Mouse (Mus musculus): ENCODE measurements around the gene E2f4. TPM values are rescaled to one million over a fixed set of nuclear protein-coding genes. Genes with fewer than 3 reads are reported as not detected.

E2f4 gene
- 117 and 124 TPM in 2 replicates for polyA plus RNA-seq (2016; fragmentation: Nextera tagmentation; extraction: Ambion mirVana)

DNA sequence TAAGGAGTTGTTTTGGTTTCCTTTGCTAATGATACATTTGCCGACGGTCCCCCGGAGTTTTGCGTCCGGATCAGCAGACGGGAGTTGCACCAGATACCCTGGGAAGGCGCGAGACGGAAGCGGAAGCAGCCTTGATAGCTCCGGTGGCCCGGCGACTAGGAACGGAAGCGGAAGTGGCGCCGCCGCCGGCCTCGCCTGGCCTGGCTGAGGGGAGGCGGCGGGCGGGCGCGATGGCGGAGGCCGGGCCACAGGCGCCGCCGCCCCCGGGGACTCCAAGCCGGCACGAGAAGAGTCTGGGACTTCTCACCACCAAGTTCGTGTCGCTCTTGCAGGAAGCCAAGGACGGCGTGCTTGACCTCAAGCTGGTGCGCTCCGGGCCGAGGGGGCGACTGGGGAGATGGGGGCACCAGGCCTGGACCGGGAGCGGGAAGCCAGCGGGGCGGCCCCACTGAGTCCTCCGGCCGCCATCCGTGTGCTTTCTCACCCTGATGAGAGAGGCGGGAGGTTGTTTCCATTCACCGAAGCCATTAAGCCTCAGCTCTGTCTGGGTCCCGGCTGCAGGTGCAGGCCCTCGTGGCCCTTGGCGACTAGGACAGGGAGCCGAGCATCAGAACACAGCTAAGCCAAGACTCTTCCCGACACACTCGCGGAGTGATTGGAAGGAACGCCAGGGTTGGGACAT lies at the start of gene E2f4:
E2f4 (plus strand) TSS at position 153 of the 682 bp plus-strand sequence.
- Histone ChIP-seq H3K36me3 (peaks cover 42% of the 10 kb centered on the region), H3K27ac (replicated peaks) (peak within 1 kb of the TSS; percentile 84), H3K9me3 (replicated peaks) (no peaks in the 10 kb centered on the region), H3K27me3 (ENCODE audit: low read depth, poor library complexity, severe bottlenecking) (peaks cover 10% of the 10 kb centered on the region; the same call in 1 of the 2 replicates), H3K4me1 (peaks cover 23% of the 10 kb centered on the region), H3K4me3 (peak within 1 kb of the TSS; percentile 90)
- peak; percentile 95 for DNase-seq (ENCODE audit: low spot score)
- WGBS, result under 1% methylated on average over 58 of the region's 58 CpGs

DNA sequence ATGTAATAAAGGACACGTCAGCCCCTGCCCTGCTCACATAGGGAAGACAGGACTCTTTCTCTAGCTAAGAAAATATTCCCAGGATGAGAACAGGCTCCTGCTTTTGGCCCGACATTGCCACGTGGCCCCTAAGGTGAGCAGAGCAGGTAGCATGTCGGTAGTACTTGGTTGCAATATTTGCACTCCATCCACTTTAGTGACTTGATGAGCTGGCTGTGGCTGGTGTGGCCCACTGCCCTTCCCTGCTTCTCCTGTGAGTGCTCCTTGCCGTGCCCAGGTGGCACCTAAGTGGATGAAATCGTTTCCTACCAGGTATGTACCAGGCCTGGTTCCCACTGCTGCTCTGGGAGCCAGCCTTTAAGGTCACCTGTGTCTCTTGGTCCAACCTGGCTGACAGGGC lies 45.5 kb upstream of the E2f4 start:
- Histone ChIP-seq H3K27me3 (ENCODE audit: low read depth, poor library complexity, severe bottlenecking) (peaks cover 25% of the 10 kb centered on the region), H3K4me3 (no peak overlapping the region), H3K36me3 (peaks cover 65% of the 10 kb centered on the region), H3K4me1 (peaks cover 22% of the 10 kb centered on the region), H3K9me3 (replicated peaks) (no peaks in the 10 kb centered on the region), H3K27ac (replicated peaks) (no peak overlapping the region)
- no peak for DNase-seq (ENCODE audit: low spot score)
- 89% methylated on average over 6 of the region's 6 CpGs for WGBS

DNA sequence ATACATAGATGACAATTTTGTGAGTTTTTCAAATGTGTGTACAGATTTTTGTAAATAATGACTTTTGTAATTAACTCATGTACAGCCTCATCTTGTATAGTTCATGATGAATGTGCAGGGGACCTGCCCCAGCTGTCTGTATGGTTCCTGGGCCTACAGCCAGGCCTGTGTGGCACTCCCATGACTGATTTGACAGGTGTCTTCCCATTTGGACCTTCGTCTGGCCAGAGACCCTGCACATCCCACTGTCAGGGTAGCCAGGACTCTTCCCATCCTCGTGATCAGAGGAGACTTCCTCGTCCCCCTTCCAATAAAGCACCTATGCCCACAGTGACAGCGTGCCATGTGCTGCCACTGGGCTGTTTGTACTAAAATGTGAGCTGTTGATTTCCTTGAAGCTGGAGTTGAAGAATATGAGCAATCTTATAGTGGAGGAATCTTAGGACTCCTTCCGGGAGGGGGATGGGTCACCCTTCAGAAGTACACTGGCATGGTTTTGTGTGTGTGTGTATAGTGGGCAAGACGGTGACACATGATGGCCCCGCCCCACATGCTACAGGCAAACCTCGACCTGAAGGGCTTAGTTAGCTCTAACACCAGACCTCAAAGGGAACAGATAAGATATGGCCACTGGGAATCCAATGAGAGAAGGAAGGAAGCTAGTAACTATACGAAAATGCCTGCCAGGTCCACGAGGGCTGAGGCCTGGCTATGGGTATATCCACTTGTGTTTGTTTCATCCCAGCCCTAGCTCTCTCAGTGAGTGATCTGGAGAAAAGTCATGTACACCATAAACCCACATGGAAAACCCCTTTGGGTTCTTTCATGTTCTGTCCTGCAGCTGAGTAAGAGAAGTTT lies 44.6 kb upstream of the E2f4 start:
- Histone ChIP-seq H3K4me1 (peaks cover 22% of the 10 kb centered on the region), H3K36me3 (peaks cover 55% of the 10 kb centered on the region), H3K9me3 (replicated peaks) (no peaks in the 10 kb centered on the region), H3K27ac (replicated peaks) (no peak overlapping the region), H3K4me3 (no peak overlapping the region), H3K27me3 (ENCODE audit: low read depth, poor library complexity, severe bottlenecking) (peaks cover 35% of the 10 kb centered on the region)
- 87% methylated on average over 10 of the region's 10 CpGs for WGBS
- DNase-seq (ENCODE audit: low spot score), result no peak

DNA sequence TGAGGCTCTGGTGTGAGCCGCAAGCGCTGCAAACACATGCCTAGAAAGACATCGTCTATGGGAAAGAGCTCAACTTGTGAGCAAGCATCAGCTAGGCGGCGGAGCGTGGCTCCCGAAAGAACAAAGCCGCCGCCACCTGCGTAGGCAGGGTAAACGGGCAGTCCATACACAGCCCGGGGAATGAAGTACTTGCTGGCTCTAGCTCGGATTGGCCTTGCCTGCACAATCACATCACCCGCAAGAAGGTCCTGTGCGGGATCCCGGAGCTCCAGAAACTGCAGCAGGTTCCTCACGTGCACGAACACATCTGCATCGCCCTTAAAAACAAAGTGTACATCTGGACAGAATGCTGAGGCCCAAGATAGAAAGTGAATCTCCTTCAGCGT lies 43.7 kb upstream of the E2f4 start:
- Histone ChIP-seq H3K36me3 (peaks cover 47% of the 10 kb centered on the region), H3K27ac (replicated peaks) (peak overlapping the region; percentile 83; the same call in 1 of the 2 replicates), H3K4me3 (peak overlapping the region; percentile 76), H3K27me3 (ENCODE audit: low read depth, poor library complexity, severe bottlenecking) (peaks cover 43% of the 10 kb centered on the region), H3K9me3 (replicated peaks) (no peaks in the 10 kb centered on the region), H3K4me1 (peaks cover 27% of the 10 kb centered on the region)
- WGBS, result 34% methylated on average over 20 of the region's 20 CpGs
- DNase-seq (ENCODE audit: low spot score), result no peak

DNA sequence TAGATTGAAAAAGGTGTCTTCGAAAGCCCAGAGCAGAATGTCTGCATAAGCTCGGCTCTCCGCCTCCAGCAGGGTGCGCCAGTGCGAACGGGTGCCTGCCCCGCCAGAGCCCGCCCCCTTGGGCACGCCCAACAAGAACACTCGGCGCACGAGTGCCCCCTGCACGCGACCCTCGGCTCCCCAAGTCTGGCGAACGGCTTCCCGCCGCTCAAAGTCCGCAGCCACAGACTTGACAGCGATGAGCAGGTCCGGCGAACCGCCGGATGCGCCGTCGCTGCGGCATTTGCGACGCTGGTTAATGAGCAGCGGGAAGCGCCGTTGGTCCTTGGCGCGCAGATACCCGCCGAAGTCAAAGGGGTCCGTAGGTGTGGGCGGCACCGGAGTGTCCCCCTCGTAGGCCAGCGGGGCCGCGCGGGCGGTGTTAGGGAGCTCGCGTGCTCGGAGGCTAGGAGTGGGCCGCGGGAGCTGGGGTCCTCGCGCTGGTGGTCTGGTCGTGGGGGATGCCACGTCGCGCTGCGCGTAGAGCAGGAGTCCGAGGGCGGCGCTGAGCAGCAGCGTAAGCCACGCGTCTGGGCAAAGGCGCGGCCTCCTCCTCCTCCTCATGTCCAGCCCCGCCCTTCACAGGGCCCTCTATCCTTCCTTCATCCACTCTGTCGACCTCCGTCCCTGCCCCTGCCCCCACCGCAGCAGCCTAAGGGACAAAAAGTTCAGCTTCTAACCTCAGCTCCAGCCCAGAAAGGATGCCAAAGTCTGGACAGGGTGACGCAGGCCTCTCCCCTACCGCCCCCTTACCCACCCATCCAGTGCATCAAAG lies 43.1 kb upstream of the E2f4 start:
- peak overlapping the region; percentile 76 for H3K4me3 ChIP-seq
- peak overlapping the region; percentile 83 for H3K27ac ChIP-seq (replicated peaks)
- peaks cover 41% of the 10 kb centered on the region for H3K36me3 ChIP-seq
- no peaks in the 10 kb centered on the region for H3K9me3 ChIP-seq (replicated peaks)
- peaks cover 33% of the 10 kb centered on the region for H3K4me1 ChIP-seq
- peak; percentile 90 for DNase-seq (ENCODE audit: low spot score)
- under 1% methylated on average over 74 of the region's 74 CpGs for WGBS
- peaks cover 49% of the 10 kb centered on the region for H3K27me3 ChIP-seq (ENCODE audit: low read depth, poor library complexity, severe bottlenecking)

DNA sequence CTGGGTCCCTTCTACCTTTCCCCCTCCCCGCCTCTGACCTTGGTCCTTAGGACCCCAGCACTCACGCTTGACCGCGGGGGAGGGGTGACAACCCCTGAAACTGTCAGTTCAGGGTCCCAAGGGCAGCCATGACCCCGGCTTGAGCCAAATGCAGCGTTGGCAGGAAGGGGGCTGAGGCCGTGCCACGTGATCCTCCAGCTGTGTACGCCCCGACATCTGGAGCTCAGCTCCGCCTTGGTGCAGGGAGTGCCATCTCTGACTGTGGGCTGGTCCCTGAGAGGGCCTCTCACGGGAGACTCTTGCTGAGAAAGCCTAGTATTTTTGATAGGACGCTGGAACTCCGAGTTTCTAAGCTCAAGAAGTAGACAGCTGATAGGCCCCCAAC lies 42.5 kb upstream of the E2f4 start, which contains the start of gene B3gnt9:
B3gnt9 (minus strand) TSS at position 188 of the 385 bp plus-strand sequence.
- H3K27ac ChIP-seq (replicated peaks), result peak within 1 kb of the TSS; percentile 83
- under 1% methylated on average over 14 of the region's 14 CpGs for WGBS
- H3K4me3 ChIP-seq, result peak within 1 kb of the TSS; percentile 76
- H3K9me3 ChIP-seq (replicated peaks), result no peaks in the 10 kb centered on the region
- peaks cover 35% of the 10 kb centered on the region for H3K36me3 ChIP-seq
- peak; percentile 59 for DNase-seq (ENCODE audit: low spot score)
- H3K27me3 ChIP-seq (ENCODE audit: low read depth, poor library complexity, severe bottlenecking), result peaks cover 55% of the 10 kb centered on the region
- peaks cover 39% of the 10 kb centered on the region for H3K4me1 ChIP-seq

DNA sequence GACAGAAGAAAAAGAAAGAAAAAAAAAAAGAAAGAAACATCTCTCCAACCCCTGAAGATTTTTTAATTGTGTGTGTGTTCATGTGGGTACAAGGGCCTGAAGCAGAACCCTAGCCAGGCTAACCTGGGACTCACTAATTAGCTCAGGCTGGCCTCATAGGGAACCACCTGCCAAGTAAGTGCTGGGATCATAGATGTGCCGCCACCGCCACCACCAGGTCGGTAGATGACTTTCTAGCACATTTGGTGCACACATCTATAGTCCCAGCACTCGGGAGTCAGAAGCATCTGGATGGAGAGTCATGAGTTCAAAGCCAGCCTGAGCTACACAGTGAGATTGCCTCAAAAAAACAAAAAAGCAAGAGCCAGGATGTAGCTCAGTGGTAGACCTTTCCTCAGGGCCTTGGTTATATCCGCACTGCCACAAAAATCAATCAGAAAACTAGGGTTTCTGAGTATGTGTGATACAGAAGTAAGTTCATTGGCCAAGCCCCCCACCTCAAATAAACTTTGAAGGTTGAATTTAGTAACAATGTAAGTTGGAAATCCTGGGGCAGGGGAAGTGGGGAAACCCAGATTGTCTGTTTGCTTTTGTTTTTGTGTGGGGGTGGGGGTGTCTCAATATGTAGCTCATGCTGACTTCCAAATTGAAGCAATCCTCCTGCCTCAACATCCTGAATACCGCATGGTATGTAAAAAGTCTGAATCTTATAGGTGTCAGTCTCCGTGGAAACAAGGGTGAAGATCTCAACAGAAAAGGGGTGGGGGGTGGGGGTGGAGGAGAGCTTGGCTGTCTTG lies 39.9 kb upstream of the E2f4 start:
- Histone ChIP-seq H3K4me1 (peaks cover 39% of the 10 kb centered on the region), H3K4me3 (no peak overlapping the region), H3K27ac (replicated peaks) (no peak overlapping the region), H3K36me3 (peaks cover 9% of the 10 kb centered on the region), H3K9me3 (replicated peaks) (no peaks in the 10 kb centered on the region), H3K27me3 (ENCODE audit: low read depth, poor library complexity, severe bottlenecking) (peaks cover 81% of the 10 kb centered on the region)
- 70% methylated on average over 7 of the region's 7 CpGs for WGBS
- DNase-seq (ENCODE audit: low spot score), result no peak

DNA sequence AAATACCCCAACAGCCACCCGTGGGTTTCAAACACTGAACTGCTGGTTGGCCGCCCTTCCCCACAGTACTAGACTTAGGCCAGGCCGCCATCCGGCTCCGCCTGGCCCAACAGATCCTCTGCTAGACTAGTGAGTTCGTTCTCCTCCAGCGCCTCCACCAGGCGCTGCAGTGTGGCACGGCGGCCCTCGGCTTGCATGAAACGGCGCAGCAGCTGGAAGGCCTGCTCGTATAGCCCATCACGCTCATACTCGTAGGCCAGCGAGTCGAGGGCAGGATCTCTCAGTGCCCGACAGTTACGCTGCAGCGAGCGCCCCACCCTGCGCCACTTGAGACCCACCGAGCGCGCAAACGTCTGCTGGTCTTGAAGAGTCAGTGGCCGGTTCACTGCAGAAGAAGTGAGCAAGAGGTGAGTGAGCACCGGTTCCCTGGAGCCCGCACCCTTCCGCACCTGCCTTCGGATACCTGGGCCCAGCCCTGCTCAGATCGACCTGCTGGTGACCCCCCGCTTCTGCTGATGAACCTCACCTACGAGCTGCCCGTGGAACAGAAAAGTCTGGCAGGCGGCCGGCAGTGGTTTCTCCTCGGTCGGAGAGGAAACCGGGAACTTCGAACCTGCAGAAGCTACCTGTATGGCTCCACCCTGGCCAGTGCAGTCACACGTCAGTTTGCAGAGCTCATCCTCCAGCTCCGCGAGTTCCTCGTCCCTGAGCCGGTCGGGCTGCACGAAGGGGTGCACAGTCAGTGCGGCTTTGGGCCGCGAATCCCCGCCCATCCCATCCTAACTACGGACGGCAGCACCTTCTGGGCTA lies 38.3 kb upstream of the E2f4 start:
- Histone ChIP-seq H3K27ac (replicated peaks) (no peak overlapping the region), H3K9me3 (replicated peaks) (no peaks in the 10 kb centered on the region), H3K4me1 (peaks cover 36% of the 10 kb centered on the region), H3K36me3 (no peaks in the 10 kb centered on the region), H3K27me3 (ENCODE audit: low read depth, poor library complexity, severe bottlenecking) (peaks cover 97% of the 10 kb centered on the region), H3K4me3 (peak overlapping the region; percentile 51)
- WGBS, result 1% methylated on average over 55 of the region's 55 CpGs
- peak; percentile 69 for DNase-seq (ENCODE audit: low spot score)

DNA sequence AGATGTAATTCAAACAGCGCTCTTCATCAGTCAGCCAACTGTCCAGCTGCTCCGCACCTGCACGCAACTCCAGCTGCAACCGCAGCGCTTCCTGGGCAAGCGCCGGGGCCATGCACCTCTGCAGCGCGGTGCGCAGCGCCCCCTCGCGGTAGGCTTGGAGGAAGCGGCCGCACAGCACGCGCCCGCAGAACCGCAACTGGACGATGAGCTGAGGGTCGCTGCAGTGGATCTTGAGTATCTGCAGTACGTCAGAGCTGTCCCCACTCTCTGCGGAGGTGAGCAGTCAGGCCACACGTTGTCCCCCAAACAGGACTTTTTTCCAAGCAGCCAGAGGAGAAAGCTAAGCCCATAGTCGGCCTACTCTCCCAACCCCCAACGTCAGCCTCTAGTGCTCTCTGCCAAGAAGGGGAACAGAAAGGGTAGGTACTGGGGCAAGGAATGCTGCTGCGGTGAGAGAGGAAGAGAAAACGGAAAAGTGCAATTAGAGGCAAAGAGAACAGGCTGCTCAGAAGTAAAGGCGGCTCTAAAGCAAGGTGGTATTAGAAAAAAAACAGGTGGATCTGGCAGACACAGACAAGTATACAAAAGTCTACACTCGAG lies 37.6 kb upstream of the E2f4 start:
- peaks cover 100% of the 10 kb centered on the region for H3K27me3 ChIP-seq (ENCODE audit: low read depth, poor library complexity, severe bottlenecking)

DNA sequence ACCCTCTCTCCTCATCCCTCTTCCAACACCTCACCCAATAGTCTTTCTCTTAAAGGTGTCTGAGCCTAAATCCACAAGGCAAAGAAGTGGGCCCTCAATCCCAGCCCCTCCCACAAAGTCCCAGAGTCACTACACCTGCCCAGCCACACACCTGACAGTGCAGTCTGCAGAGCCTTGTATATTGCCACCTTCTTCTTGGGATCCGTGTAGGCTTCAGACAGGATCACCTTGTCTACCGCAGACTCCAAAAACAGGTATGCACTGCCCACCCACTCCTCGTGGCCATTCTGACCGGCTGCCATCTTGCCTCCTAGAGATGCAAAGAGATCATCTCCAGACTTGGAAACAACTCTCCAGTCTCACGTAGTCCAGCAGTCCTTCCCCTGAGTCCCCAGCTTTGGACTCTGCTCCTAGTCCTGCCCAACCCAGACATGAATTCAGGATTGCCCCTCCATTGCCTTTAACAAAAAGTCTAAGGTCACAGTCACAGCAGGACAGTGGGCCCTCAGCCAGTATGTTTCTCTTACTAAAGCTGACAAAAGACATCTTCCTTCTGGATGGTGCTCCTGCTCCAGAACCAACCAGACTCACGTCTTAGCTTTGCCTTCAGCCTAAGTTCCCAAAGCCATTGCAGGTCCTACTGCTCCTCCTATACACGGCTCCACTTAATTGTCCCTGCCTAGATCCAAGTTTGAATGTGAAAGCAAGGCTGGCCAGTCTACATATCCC lies 36.9 kb upstream of the E2f4 start:
- Histone ChIP-seq H3K4me1 (peaks cover 33% of the 10 kb centered on the region), H3K27ac (replicated peaks) (no peak overlapping the region), H3K36me3 (no peaks in the 10 kb centered on the region), H3K9me3 (replicated peaks) (no peaks in the 10 kb centered on the region), H3K4me3 (no peak overlapping the region), H3K27me3 (ENCODE audit: low read depth, poor library complexity, severe bottlenecking) (peaks cover 100% of the 10 kb centered on the region)
- WGBS, result 63% methylated on average over 7 of the region's 7 CpGs
- no peak for DNase-seq (ENCODE audit: low spot score)

More for the DNA sequence above, 37.6 kb upstream of the E2f4 start:
- WGBS, result 4% methylated on average over 30 of the region's 30 CpGs
- peak; percentile 86 for DNase-seq (ENCODE audit: low spot score)
- Histone ChIP-seq H3K27ac (replicated peaks) (no peak overlapping the region), H3K4me3 (peak overlapping the region; percentile 51), H3K4me1 (peaks cover 37% of the 10 kb centered on the region), H3K9me3 (replicated peaks) (no peaks in the 10 kb centered on the region), H3K36me3 (no peaks in the 10 kb centered on the region)

Measured in midbrain, embryonic 10.5 days (tissue).